ENCODE assay signal across 23 mouse cellular contexts in genomic region chr2:46372847-46373461, GRCm38 (mm10).
DNase-seq lines count a peak whose midpoint lies in the region; ATAC-seq and TF ChIP-seq lines count a peak whose summit lies in the region.
"Had no signal": no experiment of that assay in that cellular context is flagged by ENCODE, and none has a peak within 500 bp of the region (broad histone marks: within the 10 kb centered on the region; RNA-seq: fewer than 3 reads in every experiment).

No protein-coding gene starts in this region.

- in situ Hi-C loops in CH12.LX (cut with MboI; ENCODE audit: low pct_ligation_motif_present, low pct_unique_long_range_greater_than_20kb, low sequenced_read_pairs): no loop called here

- peak; percentile 29 for ATAC-seq in granulocyte monocyte progenitor cell, adult 5-6 weeks (replicated peaks; ENCODE audit: poor library complexity, severe bottlenecking)
- peak; percentile 21; the same call in 1 of the 2 replicates for ATAC-seq in megakaryocyte progenitor cell, adult 5-6 weeks (replicated peaks; ENCODE audit: poor library complexity)
- no peak for ATAC-seq in monocyte, adult 5-6 weeks (replicated peaks; ENCODE audit: insufficient number of reproducible peaks, low FRiP score, low TSS enrichment, poor library complexity, severe bottlenecking)
- ATAC-seq: forebrain, embryonic 16.5 days; hindbrain, embryonic 16.5 days; intestine, embryonic 15.5 days had no signal

- TF ChIP-seq EP300 in CH12.LX (IDR thresholded peaks at IDR 0.05; ENCODE audit: low read length): peak; percentile 95

- no peak for TF ChIP-seq POLR2A in CH12.LX (IDR thresholded peaks at IDR 0.05; ENCODE audit: low read depth, low read length)

- TF ChIP-seq CTCF in CH12.LX (conservative IDR thresholded peaks at IDR 0.05 in 1 of 2, IDR thresholded peaks at IDR 0.05 in 1 of 2; ENCODE audit: low read depth in 2 of 2, low read length in 2 of 2): no peak

- peak overlapping the region; percentile 36 for H3K4me2 ChIP-seq in CH12.LX (ENCODE audit: insufficient read depth, low read depth, poor library complexity, severe bottlenecking)
- H3K4me2 ChIP-seq: embryonic facial prominence, embryonic 13.5 days; forebrain, embryonic 12.5 days; hindbrain, embryonic 12.5 days; intestine, embryonic 15.5 days had no signal

- H3K4me1 ChIP-seq in CH12.LX (ENCODE audit: control insufficient read depth in 1 of 2, insufficient read depth in 2 of 2): peaks cover 6 to 52% of the 10 kb centered on the region in 2 experiments; a peak in 3 of 4 replicates
- H3K4me1 ChIP-seq: embryonic facial prominence, embryonic 13.5 days; forebrain, embryonic 12.5 days; heart, embryonic 10.5 days; hindbrain, embryonic 12.5 days; intestine, embryonic 15.5 days had no signal

- H3K27me3 ChIP-seq in CH12.LX (replicated peaks): no peaks in the 10 kb centered on the region
- H3K27me3 ChIP-seq: embryonic facial prominence, embryonic 13.5 days; forebrain, embryonic 12.5 days; hindbrain, embryonic 12.5 days; intestine, embryonic 15.5 days had no signal

- no peak overlapping the region for H3K4me3 ChIP-seq in CH12.LX (replicated peaks in 1 of 3; ENCODE audit: low read depth in 2 of 3, low read length in 2 of 3, poor library complexity in 1 of 3)
- H3K4me3 ChIP-seq: embryonic facial prominence, embryonic 13.5 days; forebrain, embryonic 12.5 days; heart, embryonic 10.5 days; hindbrain, embryonic 12.5 days; intestine, embryonic 15.5 days had no signal

- peak; percentile 13 for TF ChIP-seq RAD21 in CH12.LX (IDR thresholded peaks at IDR 0.05; ENCODE audit: low read depth, low read length)

- H3K36me3 ChIP-seq in CH12.LX (replicated peaks in 1 of 2; ENCODE audit: control insufficient read depth in 1 of 2, insufficient read depth in 1 of 2, low read length in 1 of 2): peaks cover 6 to 8% of the 10 kb centered on the region in 2 experiments
- H3K36me3 ChIP-seq: embryonic facial prominence, embryonic 13.5 days; forebrain, embryonic 12.5 days; heart, embryonic 10.5 days; hindbrain, embryonic 12.5 days; intestine, embryonic 15.5 days had no signal

- H3K9me3 ChIP-seq in CH12.LX (replicated peaks; ENCODE audit: low read length): peaks cover 18% of the 10 kb centered on the region
- H3K9me3 ChIP-seq: embryonic facial prominence, embryonic 13.5 days; forebrain, embryonic 12.5 days; heart, embryonic 10.5 days; hindbrain, embryonic 12.5 days; intestine, embryonic 15.5 days had no signal

- no peaks in the 10 kb centered on the region for H3K79me2 ChIP-seq in CH12.LX (replicated peaks; ENCODE audit: control insufficient read depth, extremely low read depth, insufficient read depth, poor library complexity, severe bottlenecking)

- peak overlapping the region; percentile 48 for H3K9ac ChIP-seq in CH12.LX (ENCODE audit: insufficient read depth, low read depth)
- H3K9ac ChIP-seq: embryonic facial prominence, embryonic 13.5 days; forebrain, embryonic 12.5 days; hindbrain, embryonic 12.5 days; intestine, embryonic 15.5 days had no signal

- DNase-seq in CH12.LX (ENCODE audit: extremely low read depth): peak; percentile 87
- DNase-seq in embryo, embryonic 11 days: no peak
- DNase-seq in adrenal gland, adult 8-10 months: no peak
- no peak for DNase-seq in kidney, adult 18-20 months
- DNase-seq: adrenal gland, postnatal 14 days; B cell, adult 2 months; cerebellum, adult 9-10 months; cerebellum, postnatal 25 days; gastrocnemius, postnatal 25 days; heart, adult 18-20 months; heart, postnatal 10 days; heart, postnatal 4 days; kidney, adult 2 months had no signal

- dilution Hi-C loops in CH12.LX (cut with MboI; ENCODE audit: extremely low pct_ligation_motif_present, extremely low pct_unique_long_range_greater_than_20kb, low sequenced_read_pairs): no loop called here

- peak overlapping the region; percentile 64 for H3K27ac ChIP-seq in CH12.LX (ENCODE audit: insufficient read depth, low read depth)
- H3K27ac ChIP-seq: embryonic facial prominence, embryonic 13.5 days; forebrain, embryonic 12.5 days; heart, embryonic 10.5 days; hindbrain, embryonic 12.5 days; intestine, embryonic 15.5 days had no signal

TF ChIP-seq in CH12.LX, 34 proteins besides CTCF, POLR2A, EP300 and RAD21:
- TF ChIP-seq TBP (conservative IDR thresholded peaks at IDR 0.05; ENCODE audit: low read depth, low read length) (peak; percentile 76), HCFC1 (IDR thresholded peaks at IDR 0.05; ENCODE audit: low read depth, low read length) (no peak), KAT2A (IDR thresholded peaks at IDR 0.05; ENCODE audit: insufficient replicate concordance, low read length) (peak; percentile 62; the same call in 1 of the 2 replicates), MYC (IDR thresholded peaks at IDR 0.05; ENCODE audit: low read depth, low read length) (peak; percentile 62; the same call in 1 of the 2 replicates), E2F4 (IDR thresholded peaks at IDR 0.05; ENCODE audit: insufficient replicate concordance, low read depth, low read length) (peak; percentile 71; the same call in 1 of the 2 replicates), ZC3H11A (IDR thresholded peaks at IDR 0.05; ENCODE audit: low read depth, low read length) (no peak), ELF1 (IDR thresholded peaks at IDR 0.05; ENCODE audit: low read depth, low read length) (no peak; the same call in 1 of the 2 replicates), BHLHE40 (IDR thresholded peaks at IDR 0.05; ENCODE audit: low read depth, low read length) (peak; percentile 43), MXI1 (IDR thresholded peaks at IDR 0.05; ENCODE audit: low read depth, low read length) (no peak), ZMIZ1 (IDR thresholded peaks at IDR 0.05; ENCODE audit: low read depth, low read length) (peak; percentile 45; the same call in 1 of the 2 replicates), MAZ (IDR thresholded peaks at IDR 0.05; ENCODE audit: low read depth, low read length) (no peak; the same call in none of the 2 replicates), ETS1 (conservative IDR thresholded peaks at IDR 0.05; ENCODE audit: low read depth, low read length) (peak; percentile 85), MAFK (IDR thresholded peaks at IDR 0.05; ENCODE audit: insufficient replicate concordance, low read length) (peak; percentile 80), PAX5 (IDR thresholded peaks at IDR 0.05; ENCODE audit: low read length) (no peak), IRF4 (IDR thresholded peaks at IDR 0.05; ENCODE audit: low read depth, low read length) (peak; percentile 92), UBTF (IDR thresholded peaks at IDR 0.05; ENCODE audit: low read depth, low read length) (no peak), ZKSCAN1 (IDR thresholded peaks at IDR 0.05; ENCODE audit: borderline replicate concordance, low read depth, low read length) (no peak), GABPA (IDR thresholded peaks at IDR 0.05; ENCODE audit: insufficient replicate concordance, low read depth, low read length) (no peak), CHD2 (IDR thresholded peaks at IDR 0.05; ENCODE audit: low read length) (peak; percentile 83), RCOR1 (conservative IDR thresholded peaks at IDR 0.05; ENCODE audit: low read depth, low read length) (peak; percentile 70; the same call in 1 of the 2 replicates), SIN3A (IDR thresholded peaks at IDR 0.05; ENCODE audit: low read length) (peak; percentile 78), JUND (conservative IDR thresholded peaks at IDR 0.05; ENCODE audit: low read depth, low read length) (peak; percentile 94), TCF12 (IDR thresholded peaks at IDR 0.05; ENCODE audit: low read depth, low read length) (peak; percentile 94), NRF1 (IDR thresholded peaks at IDR 0.05; ENCODE audit: low read depth, low read length) (no peak), JUN (IDR thresholded peaks at IDR 0.05; ENCODE audit: insufficient read depth, low read depth, low read length) (peak; percentile 79), CHD1 (IDR thresholded peaks at IDR 0.05; ENCODE audit: low read depth, low read length) (no peak; the same call in 1 of the 2 replicates), MAX (IDR thresholded peaks at IDR 0.05; ENCODE audit: low read length) (no peak), USF2 (conservative IDR thresholded peaks at IDR 0.05; ENCODE audit: low read depth, low read length) (no peak), USF1 (IDR thresholded peaks at IDR 0.05; ENCODE audit: low read depth, low read length) (no peak), POLR2AphosphoS2 (IDR thresholded peaks at IDR 0.05; ENCODE audit: low read depth, low read length) (no peak), SMC3 (IDR thresholded peaks at IDR 0.05; ENCODE audit: low read depth, low read length) (no peak; the same call in none of the 2 replicates), NELFE (IDR thresholded peaks at IDR 0.05; ENCODE audit: low read depth, low read length) (no peak), ZNF384 (IDR thresholded peaks at IDR 0.05; ENCODE audit: low read depth, low read length) (peak; percentile 70; the same call in 1 of the 2 replicates), MEF2A (IDR thresholded peaks at IDR 0.05; ENCODE audit: borderline replicate concordance, low read depth, low read length) (peak; percentile 91)
